Comparison of ENCODE assay signal across 23 mouse cellular contexts in genomic region chr6:64647661-64648060, GRCm38 (mm10).
"Had no signal": no experiment of that assay in that cellular context is flagged by ENCODE, and none has a peak within 500 bp of the region (broad histone marks: within the 10 kb centered on the region; RNA-seq: fewer than 3 reads in every experiment).

No protein-coding gene starts in this region.

- DNase-seq: gastrocnemius, adult 2 months; gastrocnemius, postnatal 10 days; gastrocnemius, postnatal 25 days; heart, adult 18-20 months; heart, postnatal 10 days; heart, postnatal 4 days; kidney, adult 18-20 months; kidney, adult 8-10 months; kidney, postnatal 10 days; kidney, postnatal 25 days; kidney, postnatal 4 days; liver had no signal

- H3K9ac ChIP-seq: heart, embryonic 12.5 days; hindbrain, embryonic 14.5 days; intestine, embryonic 15.5 days; limb, embryonic 12.5 days had no signal

- H3K4me1 ChIP-seq: intestine, embryonic 15.5 days had no signal

- H3K4me2 ChIP-seq: heart, embryonic 12.5 days; hindbrain, embryonic 14.5 days; intestine, embryonic 15.5 days; limb, embryonic 12.5 days; liver, embryonic 11.5 days had no signal

- H3K27ac ChIP-seq: gastrocnemius, adult 2 months; heart, embryonic 10.5 days; hindbrain, embryonic 14.5 days; intestine, embryonic 15.5 days; layer of hippocampus, adult 2 months; left cerebral cortex, adult 2 months; limb, embryonic 12.5 days had no signal

- H3K27me3 ChIP-seq: heart, embryonic 12.5 days; intestine, embryonic 15.5 days; limb, embryonic 12.5 days had no signal

- H3K9me3 ChIP-seq: heart, embryonic 10.5 days; heart, embryonic 12.5 days; intestine, embryonic 15.5 days; limb, embryonic 12.5 days had no signal

- ATAC-seq: hindbrain, embryonic 16.5 days; inflammation-experienced regulatory T-cells, adult 6 months; intestine, embryonic 15.5 days; intestine, postnatal 0 days had no signal

- H3K4me3 ChIP-seq: gastrocnemius, adult 2 months; heart, embryonic 10.5 days; heart, embryonic 12.5 days; intestine, embryonic 15.5 days; layer of hippocampus, adult 2 months; left cerebral cortex, adult 2 months; limb, embryonic 12.5 days had no signal

- H3K36me3 ChIP-seq: heart, embryonic 10.5 days; heart, embryonic 12.5 days; intestine, embryonic 15.5 days; limb, embryonic 12.5 days had no signal
